Mouse (Mus musculus) hindbrain, embryonic 16.5 days (tissue): ENCODE measurements around the gene H2al1m. TPM values are rescaled to one million over a fixed set of nuclear protein-coding genes. Genes with fewer than 3 reads are reported as not detected.
"Not testable (repeated sequence)": the region's sequence is repeated elsewhere in the genome, so short reads cannot be mapped to it uniquely, and the experiment has no call there.

Experiments used
- ATAC-seq: fragments of 200-750 bp; cut with Nextera tagmentation; 2 replicates; pipeline ENCODE4 v1.8.0; 2017; ENCODE audit warnings: moderate TSS enrichment, moderate library complexity
- H3K27ac ChIP-seq: fragments of 300-500 bp; sonication (generic); 2 replicates; pipeline ENCODE4 v1.5.1; 2014; ENCODE audit warnings: low read depth, mild to moderate bottlenecking, control low read depth, low read length, moderate library complexity
- H3K27me3 ChIP-seq: fragments of 300-500 bp; sonication (generic); replicated peaks from 2 replicates; pipeline ENCODE4 v1.6.1; 2014; ENCODE audit warnings: low read length; ENCODE audit not compliant: control insufficient read depth, insufficient read depth
- H3K36me3 ChIP-seq: fragments of 300-500 bp; sonication (generic); 2 replicates; pipeline ENCODE4 v1.6.1; 2014; ENCODE audit warnings: mild to moderate bottlenecking, low read length, moderate library complexity, mixed read lengths; ENCODE audit not compliant: control insufficient read depth, insufficient read depth
- H3K4me1 ChIP-seq: fragments of 300-500 bp; sonication (generic); 2 replicates; pipeline ENCODE4 v1.6.1; 2014; ENCODE audit warnings: low read depth, low read length; ENCODE audit not compliant: control insufficient read depth, insufficient read depth
- H3K4me2 ChIP-seq: fragments of 300-500 bp; sonication (generic); 2 replicates; pipeline ENCODE4 v1.6.1; 2014; ENCODE audit warnings: mild to moderate bottlenecking, low read length, control low read depth, moderate library complexity
- H3K4me3 ChIP-seq: fragments of 300-500 bp; sonication (generic); 2 replicates; pipeline ENCODE4 v1.5.1; 2014; ENCODE audit warnings: mild to moderate bottlenecking, low read length, control low read depth, moderate library complexity
- H3K9ac ChIP-seq: fragments of 300-500 bp; sonication (generic); 2 replicates; pipeline ENCODE4 v1.6.1; 2014; ENCODE audit warnings: low read depth, mild to moderate bottlenecking, control low read depth, low read length, moderate library complexity
- H3K9me3 ChIP-seq: fragments of 300-500 bp; sonication (generic); 2 replicates; pipeline ENCODE4 v1.6.1; 2014; ENCODE audit warnings: mild to moderate bottlenecking, low read length, moderate library complexity; ENCODE audit not compliant: control insufficient read depth
- WGBS: fragments of 180-500 bp; shearing (Covaris S2); extraction: QIAGEN DNeasy Blood & Tissue Kit; methylation state at CpG from one replicate; pipeline ENCODE4 v1.1.7; 2014; 5-methylcytosine and 5-hydroxymethylcytosine counted together
- polyA plus RNA-seq: library from polyadenylated mRNA; unstranded; fragments of >200 nt; fragmentation: Nextera tagmentation; extraction: Ambion mirVana; gene quantifications from 2 replicates; pipeline ENCODE4 v1.2.1, GENCODE M21; 2015

H2al1m gene
- polyA plus RNA-seq, 1 experiment from 2014 or later = 0.43 TPM

DNA sequence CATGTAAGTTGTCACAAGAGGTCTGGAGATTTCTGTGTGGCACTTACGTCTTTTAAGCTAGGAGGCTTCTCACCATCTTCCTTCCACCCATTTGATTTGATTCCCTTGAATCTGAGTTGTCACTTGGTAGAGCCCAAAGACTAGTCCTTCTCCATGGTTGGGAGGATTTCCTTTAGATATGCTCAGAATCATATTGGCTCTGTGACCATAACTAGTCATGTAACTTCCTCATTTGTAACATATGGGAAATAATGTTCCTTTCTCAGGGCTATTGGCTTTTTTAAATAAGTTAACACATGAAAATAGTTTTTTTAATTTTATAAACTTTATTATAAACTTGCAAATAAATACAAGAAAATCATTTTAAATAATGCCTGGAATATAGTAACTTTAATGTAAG, 24.3 kb upstream of the H2al1m start:
- Histone ChIP-seq H3K27ac (no peak overlapping the region), H3K27me3 (no peaks in the 10 kb centered on the region), H3K9ac (no peak overlapping the region), H3K36me3 (no peaks in the 10 kb centered on the region), H3K9me3 (no peaks in the 10 kb centered on the region), H3K4me1 (no peaks in the 10 kb centered on the region), H3K4me3 (no peak overlapping the region), H3K4me2 (no peak overlapping the region)
- ATAC-seq = no peak
- 75% methylated on average over 1 of the region's 1 CpGs for WGBS

DNA sequence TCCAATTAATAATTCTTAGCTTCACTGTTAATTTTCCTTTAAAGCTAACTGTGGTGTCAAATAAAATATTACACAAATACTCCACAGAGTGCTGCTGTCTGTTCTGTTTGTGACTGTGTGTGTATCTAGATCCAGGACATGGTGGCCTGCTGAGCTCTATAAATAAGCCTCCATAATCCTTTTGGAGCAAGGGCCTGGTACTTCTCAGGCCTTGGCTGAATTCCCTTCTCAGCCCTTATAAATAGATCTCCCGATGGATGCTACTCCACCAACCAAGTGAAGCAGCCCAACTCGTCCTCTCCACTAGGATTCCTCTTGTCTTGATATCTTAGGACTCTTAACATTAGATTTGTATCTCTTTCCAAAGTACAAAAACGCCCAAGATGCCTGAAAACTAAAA, 12.5 kb upstream of the H2al1m start:
- no peak for ATAC-seq
- H3K4me3 ChIP-seq = no peak overlapping the region
- 55% methylated on average over 3 of the region's 3 CpGs for WGBS

DNA sequence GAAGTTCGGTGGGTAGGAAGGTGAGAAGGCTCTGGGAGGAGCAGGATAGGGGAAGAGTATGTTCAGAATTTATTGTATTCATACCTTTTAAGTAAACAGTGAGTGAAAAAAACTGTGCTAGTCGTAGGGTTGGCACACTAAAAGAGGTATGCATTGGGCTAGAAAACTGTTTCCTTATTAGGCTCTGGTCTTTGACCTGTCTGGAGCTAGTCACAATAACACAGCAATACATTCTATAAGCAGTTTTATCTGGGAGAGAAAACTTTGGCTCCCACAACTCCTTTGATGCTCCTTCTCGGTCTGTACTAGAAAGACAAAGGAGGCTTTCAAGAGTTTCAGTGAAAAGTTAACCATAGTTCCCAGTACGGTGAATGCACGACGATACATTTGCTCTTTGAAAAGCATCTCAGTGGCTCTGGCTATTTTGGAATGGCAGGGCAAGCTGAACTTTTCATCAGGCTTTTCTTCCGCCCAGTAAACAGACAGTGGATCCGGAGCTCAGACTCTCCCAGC, 11.6 kb upstream of the H2al1m start:
- Histone ChIP-seq H3K27ac (no peak overlapping the region), H3K4me1 (no peaks in the 10 kb centered on the region), H3K36me3 (no peaks in the 10 kb centered on the region), H3K9me3 (no peaks in the 10 kb centered on the region), H3K4me3 (peak overlapping the region; percentile 46), H3K4me2 (peak overlapping the region; percentile 55), H3K27me3 (no peaks in the 10 kb centered on the region), H3K9ac (peak overlapping the region; percentile 66; the same call in 1 of the 2 replicates)
- no peak; the same call in 1 of the 2 replicates for ATAC-seq
- WGBS = 31% methylated on average over 8 of the region's 8 CpGs

More for the DNA sequence above, 12.5 kb upstream of the H2al1m start:
- Histone ChIP-seq H3K9ac (no peak overlapping the region), H3K9me3 (no peaks in the 10 kb centered on the region), H3K4me1 (no peaks in the 10 kb centered on the region), H3K4me2 (no peak overlapping the region), H3K36me3 (no peaks in the 10 kb centered on the region), H3K27me3 (no peaks in the 10 kb centered on the region), H3K27ac (no peak overlapping the region)

DNA sequence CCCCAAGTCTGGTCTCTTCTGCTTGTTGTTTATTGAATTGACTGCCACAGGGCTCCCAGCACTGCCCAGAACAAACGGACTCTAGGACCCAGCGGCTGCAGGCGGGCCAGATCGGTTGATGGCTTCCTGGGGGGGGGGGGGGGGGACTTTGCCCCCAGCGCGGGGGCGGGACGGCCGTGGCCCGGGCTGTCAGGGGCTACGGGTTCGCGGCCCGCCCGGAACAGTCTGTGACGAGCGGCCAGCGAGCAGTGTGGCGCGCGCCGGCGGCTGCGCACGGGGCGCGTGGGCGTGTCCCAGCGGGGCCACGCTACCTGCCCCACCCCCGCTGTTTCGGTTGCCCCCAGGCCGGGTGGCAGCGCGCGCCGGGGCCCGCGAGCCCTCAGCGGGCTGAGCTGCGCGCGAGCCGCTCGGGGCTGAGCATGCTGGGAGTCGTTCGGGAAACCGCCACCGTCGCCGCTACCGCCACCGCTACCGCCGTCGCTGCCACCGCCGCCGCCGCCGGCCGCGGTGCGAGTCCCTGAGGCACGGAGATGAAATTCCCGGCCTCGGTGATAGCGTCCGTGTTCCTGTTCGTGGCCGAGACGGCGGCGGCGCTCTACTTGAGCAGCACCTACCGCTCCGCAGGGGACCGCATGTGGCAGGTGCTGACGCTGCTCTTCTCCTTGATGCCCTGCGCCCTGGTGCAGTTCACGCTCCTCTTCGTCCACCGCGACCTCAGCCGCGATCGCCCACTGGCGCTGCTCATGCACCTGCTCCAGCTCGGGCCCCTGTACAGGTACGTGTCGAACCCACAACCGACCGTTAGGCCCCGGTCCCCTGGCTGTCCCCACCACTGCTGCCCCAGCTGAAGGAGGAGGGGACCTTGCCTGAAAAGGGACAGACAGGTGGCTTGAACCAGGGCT, 10.9 kb upstream of the H2al1m start, which contains the start of gene Xk:
Xk (plus strand) TSS at position 297 of the 902 bp plus-strand sequence.
- Histone ChIP-seq H3K4me1 (no peaks in the 10 kb centered on the region), H3K4me3 (peak within 1 kb of the TSS; percentile 46), H3K36me3 (no peaks in the 10 kb centered on the region), H3K27ac (peak within 1 kb of the TSS; percentile 56), H3K9me3 (no peaks in the 10 kb centered on the region), H3K27me3 (no peaks in the 10 kb centered on the region), H3K4me2 (peak within 1 kb of the TSS; percentile 55), H3K9ac (peak within 1 kb of the TSS; percentile 66)
- 5% methylated on average over 56 of the region's 94 CpGs for WGBS
- ATAC-seq = peak; percentile 93

DNA sequence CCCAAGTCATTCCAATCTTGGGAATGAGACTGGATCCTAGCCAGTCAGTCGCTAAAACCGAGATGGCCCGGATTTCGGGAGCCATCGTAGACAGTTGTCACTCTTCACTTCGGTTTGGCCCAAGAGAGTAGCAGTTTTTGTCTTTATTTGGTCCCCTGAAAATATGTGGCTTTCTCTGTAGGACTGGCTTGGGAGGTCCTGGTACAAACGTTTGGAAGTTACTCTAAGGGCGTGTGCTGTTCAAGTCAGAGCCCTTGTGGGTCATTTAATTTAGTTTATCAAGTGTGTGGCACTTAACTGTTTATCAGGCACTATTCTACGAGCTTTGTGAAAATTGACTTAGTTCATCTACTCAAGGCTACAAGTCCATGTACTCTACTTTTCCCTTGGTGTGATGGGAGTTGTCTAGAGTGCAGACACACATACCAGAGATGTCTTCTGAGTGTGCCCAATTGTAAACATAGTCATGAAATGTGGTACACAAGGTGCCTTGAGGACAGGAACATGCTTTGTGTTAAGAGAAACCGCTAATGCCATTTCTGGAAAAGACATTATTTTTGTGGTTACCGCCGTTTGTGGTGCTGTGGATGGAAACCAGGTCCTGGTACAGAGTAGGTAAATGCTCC, 10.1 kb upstream of the H2al1m start:
- H3K36me3 ChIP-seq = no peaks in the 10 kb centered on the region
- ATAC-seq = no peak
- 62% methylated on average over 12 of the region's 12 CpGs for WGBS
- H3K4me1 ChIP-seq = no peaks in the 10 kb centered on the region
- H3K9me3 ChIP-seq = no peaks in the 10 kb centered on the region
- H3K4me3 ChIP-seq = peak overlapping the region; percentile 46
- peak overlapping the region; percentile 66 for H3K9ac ChIP-seq
- no peak overlapping the region for H3K27ac ChIP-seq
- peak overlapping the region; percentile 55 for H3K4me2 ChIP-seq
- no peaks in the 10 kb centered on the region for H3K27me3 ChIP-seq

DNA sequence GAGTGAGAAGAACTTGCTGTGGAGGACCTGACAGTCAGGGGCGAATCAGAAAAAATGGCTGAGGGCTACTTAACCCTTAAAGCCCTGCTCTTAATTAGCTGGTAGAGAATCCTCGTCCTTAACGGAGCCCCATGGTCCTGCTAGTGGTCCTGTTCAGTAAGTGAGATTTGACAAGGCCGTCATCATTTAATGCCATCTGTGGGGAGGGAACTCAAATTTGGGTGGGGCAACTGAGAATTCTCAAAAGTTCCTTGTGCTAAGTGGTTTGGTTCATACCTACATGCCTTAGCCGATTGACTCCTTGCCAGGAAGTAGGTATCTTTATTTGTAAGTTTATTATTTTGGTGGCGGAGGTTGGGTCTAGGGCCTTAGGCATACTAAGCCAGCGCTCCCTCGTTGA, 9.2 kb upstream of the H2al1m start:
- no peak for ATAC-seq
- 85% methylated on average over 8 of the region's 8 CpGs for WGBS
- Histone ChIP-seq H3K9me3 (no peaks in the 10 kb centered on the region), H3K4me1 (no peaks in the 10 kb centered on the region), H3K4me2 (no peak overlapping the region), H3K27ac (no peak overlapping the region), H3K4me3 (no peak overlapping the region), H3K36me3 (no peaks in the 10 kb centered on the region), H3K9ac (no peak overlapping the region), H3K27me3 (no peaks in the 10 kb centered on the region)

DNA sequence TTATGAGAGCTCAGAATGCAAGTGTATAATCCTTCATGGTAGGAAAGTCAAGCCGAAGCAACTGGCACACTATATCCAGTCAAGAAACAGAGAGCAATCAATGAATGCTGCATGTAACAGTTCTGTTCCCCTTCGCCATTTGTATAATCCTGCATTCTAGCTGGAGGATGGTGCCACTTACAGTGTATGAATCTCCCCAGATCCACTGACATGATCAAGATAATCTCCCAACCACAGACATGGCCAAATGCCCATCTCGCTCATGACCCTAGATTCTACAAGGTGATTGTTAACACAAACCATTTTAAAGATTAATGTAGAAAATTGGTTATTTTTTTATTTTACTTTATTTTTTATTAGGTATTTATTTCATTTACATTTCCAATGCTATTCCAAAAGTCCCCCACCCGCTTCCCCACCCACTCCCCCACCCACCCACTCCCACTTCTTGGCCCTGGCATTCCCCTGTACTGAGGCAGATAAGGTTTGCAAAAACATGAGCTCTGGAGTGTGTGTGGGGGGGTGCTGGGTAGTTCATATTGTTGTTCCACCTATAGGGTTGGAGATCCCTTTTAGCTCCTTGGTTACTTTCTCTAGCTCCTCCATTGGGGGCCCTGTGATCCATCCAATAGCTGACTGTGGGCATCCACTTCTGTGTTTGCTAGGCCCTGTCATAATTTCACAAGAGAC, 9.7 kb downstream of the H2al1m start:
- WGBS = 95% methylated on average over 3 of the region's 4 CpGs
- H3K4me3 ChIP-seq, H3K4me2 ChIP-seq, H3K27me3 ChIP-seq, H3K27ac ChIP-seq, H3K9me3 ChIP-seq, H3K36me3 ChIP-seq, ATAC-seq, H3K4me1 ChIP-seq, H3K9ac ChIP-seq: not testable (repeated sequence)

DNA sequence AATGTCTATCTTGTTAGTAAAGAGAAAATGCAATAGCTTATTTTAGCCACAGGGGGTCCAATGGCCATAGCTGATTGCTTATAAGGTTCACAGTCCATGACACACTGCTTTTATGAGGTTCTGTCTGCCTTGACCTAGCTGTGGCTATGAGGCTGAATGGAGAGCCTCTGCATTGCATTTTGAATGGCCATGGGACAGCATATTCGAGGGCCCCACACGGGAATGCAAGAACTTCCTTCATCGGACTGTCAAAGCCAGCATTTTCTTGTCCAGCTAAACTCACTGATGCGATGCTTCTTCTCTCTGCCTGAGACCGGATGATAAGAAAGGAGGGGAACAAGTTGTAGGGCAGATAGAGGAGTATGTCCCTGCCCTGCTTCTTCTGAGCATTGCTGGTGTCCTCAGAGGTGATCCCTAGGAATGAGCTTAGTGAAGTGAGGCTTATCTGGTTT, 14.9 kb downstream of the H2al1m start:
- ATAC-seq = no peak
- 88% methylated on average over 5 of the region's 5 CpGs for WGBS
- H3K4me3 ChIP-seq = no peak overlapping the region
- H3K27me3 ChIP-seq = no peaks in the 10 kb centered on the region
- H3K4me1 ChIP-seq = no peaks in the 10 kb centered on the region
- H3K27ac ChIP-seq = no peak overlapping the region
- no peak overlapping the region for H3K9ac ChIP-seq
- H3K9me3 ChIP-seq = no peaks in the 10 kb centered on the region
- H3K4me2 ChIP-seq = no peak overlapping the region
- H3K36me3 ChIP-seq = no peaks in the 10 kb centered on the region

DNA sequence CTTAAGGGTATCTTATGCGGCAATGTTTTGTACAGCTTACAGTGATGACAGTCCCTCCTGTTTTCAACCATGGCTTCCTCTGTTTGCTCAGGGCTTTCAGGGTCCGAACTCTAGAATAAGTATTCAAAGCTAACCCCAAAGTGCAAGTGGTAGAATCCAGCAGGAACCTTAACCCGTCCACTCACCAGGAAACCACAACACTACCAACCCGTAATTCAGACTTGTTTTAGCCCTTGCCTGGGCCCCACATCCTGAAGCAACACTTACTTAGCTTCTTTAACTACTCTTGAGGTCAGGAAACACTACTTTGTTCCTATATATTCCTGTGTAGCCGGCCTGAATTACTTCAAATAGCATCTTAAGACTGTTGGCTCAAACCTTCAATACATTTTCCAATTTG, 19.2 kb downstream of the H2al1m start:
- Histone ChIP-seq H3K9ac (no peak overlapping the region), H3K27ac (no peak overlapping the region), H3K4me2 (no peak overlapping the region), H3K27me3 (no peaks in the 10 kb centered on the region), H3K4me3 (no peak overlapping the region), H3K4me1 (no peaks in the 10 kb centered on the region), H3K9me3 (no peaks in the 10 kb centered on the region), H3K36me3 (no peaks in the 10 kb centered on the region)
- ATAC-seq = no peak
- WGBS = 82% methylated on average over 5 of the region's 5 CpGs
